Mouse (Mus musculus): ENCODE measurements around the gene Ak5. TPM values are rescaled to one million over a fixed set of nuclear protein-coding genes. Genes with fewer than 3 reads are reported as not detected.

The Ak5 gene
- polyA plus RNA-seq, 1 experiment from 2014 or later, result 1.3 TPM

GRCm38 (mm10) chr3:152472676-152473075 is 195.5 kb downstream of the Ak5 start:
- Histone ChIP-seq H3K4me3 (replicated peaks) (no peak overlapping the region), H3K36me3 (no peaks in the 10 kb centered on the region), H3K27ac (replicated peaks) (no peak overlapping the region), H3K4me2 (replicated peaks) (no peak overlapping the region), H3K9ac (no peak overlapping the region), H3K9me3 (replicated peaks) (no peaks in the 10 kb centered on the region), H3K27me3 (no peaks in the 10 kb centered on the region), H3K4me1 (peaks cover 15% of the 10 kb centered on the region)
- 0 out of 2 replicates have a peak, but pooled peaks have one; percentile 24 for ATAC-seq (ENCODE audit: insufficient number of reproducible peaks, low FRiP score, low TSS enrichment, low read depth)
- WGBS, result 82% methylated on average over 16 of the region's 16 CpGs

- Histone ChIP-seq H3K4me3 (replicated peaks) (no peak overlapping the region), H3K27me3 (no peaks in the 10 kb centered on the region), H3K9ac (no peak overlapping the region), H3K36me3 (no peaks in the 10 kb centered on the region), H3K4me2 (replicated peaks) (no peak overlapping the region), H3K4me1 (peaks cover 11% of the 10 kb centered on the region; the same call in 1 of the 2 replicates), H3K9me3 (replicated peaks) (no peaks in the 10 kb centered on the region), H3K27ac (replicated peaks) (no peak overlapping the region)
- 80% methylated on average over 10 of the region's 10 CpGs for WGBS
- ATAC-seq (ENCODE audit: insufficient number of reproducible peaks, low FRiP score, low TSS enrichment, low read depth), result no peak
These were observed 197.8 kb downstream of the Ak5 start for GRCm38 (mm10) chr3:152470347-152470746.

GRCm38 (mm10) chr3:152469423-152470200 is 198.5 kb downstream of the Ak5 start:
- Histone ChIP-seq H3K4me2 (replicated peaks) (no peak overlapping the region), H3K4me3 (replicated peaks) (no peak overlapping the region), H3K27ac (replicated peaks) (no peak overlapping the region), H3K27me3 (no peaks in the 10 kb centered on the region), H3K9ac (no peak overlapping the region), H3K36me3 (no peaks in the 10 kb centered on the region), H3K4me1 (peaks cover 11% of the 10 kb centered on the region; the same call in 1 of the 2 replicates), H3K9me3 (replicated peaks) (no peaks in the 10 kb centered on the region)
- 69% methylated on average over 18 of the region's 18 CpGs for WGBS
- ATAC-seq (ENCODE audit: insufficient number of reproducible peaks, low FRiP score, low TSS enrichment, low read depth), result no peak

GRCm38 (mm10) chr3:152468569-152469041 is 199.6 kb downstream of the Ak5 start:
- no peak for ATAC-seq (ENCODE audit: insufficient number of reproducible peaks, low FRiP score, low TSS enrichment, low read depth)
- no peaks in the 10 kb centered on the region for H3K9me3 ChIP-seq (replicated peaks)
- 74% methylated on average over 12 of the region's 12 CpGs for WGBS
- H3K4me1 ChIP-seq, result peaks cover 11% of the 10 kb centered on the region; the same call in 1 of the 2 replicates
- no peak overlapping the region for H3K4me2 ChIP-seq (replicated peaks)
- 0 out of 2 replicates have a peak overlapping the region, but pooled peaks have one; percentile 28 for H3K27ac ChIP-seq (replicated peaks)
- no peak overlapping the region for H3K4me3 ChIP-seq (replicated peaks)
- H3K36me3 ChIP-seq, result no peaks in the 10 kb centered on the region
- no peaks in the 10 kb centered on the region for H3K27me3 ChIP-seq
- no peak overlapping the region for H3K9ac ChIP-seq

- H3K27me3 ChIP-seq, result no peaks in the 10 kb centered on the region
- no peaks in the 10 kb centered on the region; the same call in 1 of the 2 replicates for H3K36me3 ChIP-seq
- H3K4me3 ChIP-seq (replicated peaks), result no peak overlapping the region
- H3K4me1 ChIP-seq, result peaks cover 11% of the 10 kb centered on the region; the same call in 1 of the 2 replicates
- ATAC-seq (ENCODE audit: insufficient number of reproducible peaks, low FRiP score, low TSS enrichment, low read depth), result no peak
- 87% methylated on average over 8 of the region's 8 CpGs for WGBS
- H3K9ac ChIP-seq, result no peak overlapping the region
- H3K9me3 ChIP-seq (replicated peaks), result no peaks in the 10 kb centered on the region
- no peak overlapping the region for H3K27ac ChIP-seq (replicated peaks)
- no peak overlapping the region for H3K4me2 ChIP-seq (replicated peaks)
These were observed 200.1 kb downstream of the Ak5 start for GRCm38 (mm10) chr3:152468032-152468431.

GRCm38 (mm10) chr3:152467312-152467711 is 200.8 kb downstream of the Ak5 start:
- no peaks in the 10 kb centered on the region for H3K27me3 ChIP-seq
- H3K27ac ChIP-seq (replicated peaks), result no peak overlapping the region
- no peaks in the 10 kb centered on the region; the same call in 1 of the 2 replicates for H3K36me3 ChIP-seq
- WGBS, result 61% methylated on average over 4 of the region's 4 CpGs
- no peaks in the 10 kb centered on the region for H3K9me3 ChIP-seq (replicated peaks)
- no peak overlapping the region for H3K9ac ChIP-seq
- no peak overlapping the region for H3K4me2 ChIP-seq (replicated peaks)
- H3K4me3 ChIP-seq (replicated peaks), result no peak overlapping the region
- ATAC-seq (ENCODE audit: insufficient number of reproducible peaks, low FRiP score, low TSS enrichment, low read depth), result no peak
- H3K4me1 ChIP-seq, result peaks cover 11% of the 10 kb centered on the region; the same call in 1 of the 2 replicates

GRCm38 (mm10) chr3:152466849-152467248 is 201.3 kb downstream of the Ak5 start:
- H3K4me1 ChIP-seq, result peaks cover 11% of the 10 kb centered on the region; the same call in 1 of the 2 replicates
- H3K4me3 ChIP-seq (replicated peaks), result no peak overlapping the region
- no peaks in the 10 kb centered on the region for H3K27me3 ChIP-seq
- peaks cover 4% of the 10 kb centered on the region for H3K36me3 ChIP-seq
- no peak overlapping the region for H3K9ac ChIP-seq
- no peak overlapping the region for H3K27ac ChIP-seq (replicated peaks)
- H3K9me3 ChIP-seq (replicated peaks), result no peaks in the 10 kb centered on the region
- WGBS, result 87% methylated on average over 9 of the region's 9 CpGs
- ATAC-seq (ENCODE audit: insufficient number of reproducible peaks, low FRiP score, low TSS enrichment, low read depth), result no peak; the same call in 1 of the 2 replicates
- H3K4me2 ChIP-seq (replicated peaks), result no peak overlapping the region

GRCm38 (mm10) chr3:152465338-152465737 is 202.8 kb downstream of the Ak5 start:
- 83% methylated on average over 6 of the region's 6 CpGs for WGBS

GRCm38 (mm10) chr3:152464462-152464861 is 203.7 kb downstream of the Ak5 start:
- no peak overlapping the region for H3K9ac ChIP-seq
- peaks cover 8% of the 10 kb centered on the region; the same call in 1 of the 2 replicates for H3K4me1 ChIP-seq
- H3K36me3 ChIP-seq, result peaks cover 19% of the 10 kb centered on the region
- WGBS, result 96% methylated on average over 3 of the region's 3 CpGs
- no peak overlapping the region for H3K27ac ChIP-seq (replicated peaks)
- no peak overlapping the region for H3K4me2 ChIP-seq (replicated peaks)
- no peaks in the 10 kb centered on the region for H3K27me3 ChIP-seq
- no peak for ATAC-seq (ENCODE audit: insufficient number of reproducible peaks, low FRiP score, low TSS enrichment, low read depth)
- no peaks in the 10 kb centered on the region for H3K9me3 ChIP-seq (replicated peaks)
- no peak overlapping the region for H3K4me3 ChIP-seq (replicated peaks)

More at GRCm38 (mm10) chr3:152465338-152465737, 202.8 kb downstream of the Ak5 start:
- Histone ChIP-seq H3K4me2 (replicated peaks) (no peak overlapping the region), H3K4me3 (replicated peaks) (no peak overlapping the region), H3K9me3 (replicated peaks) (no peaks in the 10 kb centered on the region), H3K4me1 (peaks cover 11% of the 10 kb centered on the region; the same call in 1 of the 2 replicates), H3K36me3 (peaks cover 14% of the 10 kb centered on the region), H3K27ac (replicated peaks) (no peak overlapping the region), H3K27me3 (no peaks in the 10 kb centered on the region), H3K9ac (no peak overlapping the region)
- ATAC-seq (ENCODE audit: insufficient number of reproducible peaks, low FRiP score, low TSS enrichment, low read depth), result no peak

GRCm38 (mm10) chr3:152462900-152463299 is 205.3 kb downstream of the Ak5 start:
- Histone ChIP-seq H3K27me3 (no peaks in the 10 kb centered on the region), H3K4me3 (replicated peaks) (no peak overlapping the region), H3K4me1 (no peaks in the 10 kb centered on the region), H3K4me2 (replicated peaks) (no peak overlapping the region), H3K27ac (replicated peaks) (no peak overlapping the region), H3K9ac (no peak overlapping the region), H3K9me3 (replicated peaks) (no peaks in the 10 kb centered on the region), H3K36me3 (peaks cover 19% of the 10 kb centered on the region)
- no peak for ATAC-seq (ENCODE audit: insufficient number of reproducible peaks, low FRiP score, low TSS enrichment, low read depth)
- 89% methylated on average over 10 of the region's 10 CpGs for WGBS

GRCm38 (mm10) chr3:152462038-152462547 is 206.1 kb downstream of the Ak5 start:
- no peak overlapping the region for H3K4me3 ChIP-seq (replicated peaks)
- H3K9ac ChIP-seq, result no peak overlapping the region
- H3K36me3 ChIP-seq, result peaks cover 25% of the 10 kb centered on the region
- H3K4me2 ChIP-seq (replicated peaks), result no peak overlapping the region
- H3K27ac ChIP-seq (replicated peaks), result no peak overlapping the region
- H3K4me1 ChIP-seq, result no peaks in the 10 kb centered on the region
- no peaks in the 10 kb centered on the region for H3K9me3 ChIP-seq (replicated peaks)
- ATAC-seq (ENCODE audit: insufficient number of reproducible peaks, low FRiP score, low TSS enrichment, low read depth), result no peak
- WGBS, result 86% methylated on average over 10 of the region's 10 CpGs
- no peaks in the 10 kb centered on the region for H3K27me3 ChIP-seq

Data from embryonic facial prominence, embryonic 15.5 days (tissue).